18 mouse cellular contexts compared by ENCODE assay signal in genomic region chr8:119304196-119304595, GRCm38 (mm10). TPM values are rescaled to one million over a fixed set of nuclear protein-coding genes. Genes with fewer than 3 reads are reported as not detected.
DNase-seq lines count a peak whose midpoint lies in the region; ATAC-seq and TF ChIP-seq lines count a peak whose summit lies in the region.
"Had no signal": no experiment of that assay in that cellular context is flagged by ENCODE, and none has a peak within 500 bp of the region (broad histone marks: within the 10 kb centered on the region; RNA-seq: fewer than 3 reads in every experiment).

No protein-coding gene starts in this region.

- no peak overlapping the region for H3K4me3 ChIP-seq in thymus, adult 2 months (ENCODE audit: control insufficient read depth, insufficient read depth, low read length)
- H3K4me3 ChIP-seq: embryonic facial prominence, embryonic 10.5 days; erythroblast, embryonic 14.5 days; forebrain, embryonic 15.5 days; neural tube, embryonic 13.5 days had no signal

- H3K36me3 ChIP-seq in thymus, adult 2 months (ENCODE audit: control insufficient read depth, insufficient read depth, low read length): no peaks in the 10 kb centered on the region
- H3K36me3 ChIP-seq: embryonic facial prominence, embryonic 10.5 days; forebrain, embryonic 15.5 days; neural tube, embryonic 13.5 days had no signal

- intact Hi-C loops in heart, postnatal 10 days (cut with DNase I): no loop called here
- intact Hi-C loops in heart, postnatal 25 days (cut with DNase I): no loop called here

- DNase-seq in adrenal gland, postnatal 10 days: peak; percentile 9
- DNase-seq in adrenal gland, postnatal 4 days (ENCODE audit: low spot score in 2 of 2): no peak
- DNase-seq in heart, postnatal 10 days: peak; percentile 26 to 28
- no peak for DNase-seq in heart, postnatal 25 days (ENCODE audit: low spot score)
- DNase-seq in MN1 (ENCODE audit: low spot score): peak; percentile 50
- DNase-seq in layer of hippocampus, adult 9-11 months: peak; percentile 70
- no peak for DNase-seq in thymus, adult 2 months
- DNase-seq: gastrocnemius, postnatal 25 days; kidney, adult 2 months; kidney, postnatal 25 days had no signal

- H3K4me1 ChIP-seq in thymus, adult 2 months (replicated peaks; ENCODE audit: control insufficient read depth, insufficient read depth, low read length): no peaks in the 10 kb centered on the region
- H3K4me1 ChIP-seq: embryonic facial prominence, embryonic 10.5 days; forebrain, embryonic 15.5 days; neural tube, embryonic 13.5 days had no signal

- no peak for TF ChIP-seq POLR2A in thymus, adult 2 months (IDR thresholded peaks at IDR 0.05; ENCODE audit: control insufficient read depth, extremely low read depth, insufficient read depth, low read length, poor library complexity)

- no peak for TF ChIP-seq CTCF in thymus, adult 2 months (IDR thresholded peaks at IDR 0.05; ENCODE audit: borderline replicate concordance, control insufficient read depth, extremely low read depth, insufficient read depth, low read length, poor library complexity)

- 87% methylated on average over 8 of the region's 8 CpGs for WGBS in thymus, adult 2 months

- H3K27me3 ChIP-seq in thymus, adult 2 months (ENCODE audit: control insufficient read depth, insufficient read depth, low read length): no peaks in the 10 kb centered on the region
- H3K27me3 ChIP-seq: forebrain, embryonic 15.5 days; neural tube, embryonic 13.5 days; Patski had no signal

- no peak for ATAC-seq in CD4-positive, CD25-positive, alpha-beta regulatory T cell, adult 4 months
- ATAC-seq: forebrain, embryonic 15.5 days; hindbrain, postnatal 0 days; Patski had no signal

- no peak overlapping the region for H3K27ac ChIP-seq in thymus, adult 2 months (ENCODE audit: control insufficient read depth, insufficient read depth, low read length)
- H3K27ac ChIP-seq: embryonic facial prominence, embryonic 10.5 days; forebrain, embryonic 15.5 days; hindbrain, postnatal 0 days; neural tube, embryonic 13.5 days; stomach, postnatal 0 days had no signal

RNA-seq across cellular contexts. Expression of gene Hsbp1, which starts 40.1 kb away (rescaled TPM):
- 100 to 1,000 TPM; 168 to 176 TPM for total RNA-seq in adrenal gland, postnatal 10 days (2021)
- 100 to 1,000 TPM; 184 to 185 TPM for total RNA-seq in adrenal gland, postnatal 4 days (2021)
- 100 to 1,000 TPM; 195 to 207 TPM for total RNA-seq in heart, postnatal 10 days (2021)
- 100 to 1,000 TPM; 148 to 161 TPM for total RNA-seq in heart, postnatal 25 days (2021)
- 98.3 and 103 TPM in 2 replicates for polyA plus RNA-seq in thymus, adult 2 months (2012; rRNA removed)
- 100 to 1,000 TPM; 174 to 236 TPM for polyA plus RNA-seq in CD4-positive, CD25-positive, alpha-beta regulatory T cell, adult 4 months (2017; shearing (Covaris generic))

Comparison
In these comparisons a context has a peak if more than half of its experiments do, and no peak if none do; other contexts are left out.
1. DNase-seq: peak in adrenal gland, postnatal 10 days (single experiment), heart, postnatal 10 days (2 of 2), MN1 (single experiment) and layer of hippocampus, adult 9-11 months (single experiment); none in adrenal gland, postnatal 4 days (0 of 2), heart, postnatal 25 days (single experiment) and thymus, adult 2 months (single experiment).